Mouse (Mus musculus) urinary bladder, postnatal 4 days (tissue): ENCODE measurements around the gene Hhip.

ENCODE experiments used
- DNase-seq, 2 experiments: peaks; one replicate each; pipeline ENCODE4 v3.0.0; 2021 to 2022; ENCODE audit warnings: low spot score in 2 of 2

Gene Hhip

GRCm38 (mm10) chr8:80057198-80058174 lies at the start of gene Hhip:
Gene Hhip, minus strand, starts transcription at chr8:80058006.
- peak in 1 of 2 experiments; percentile 33 for DNase-seq

DNA sequence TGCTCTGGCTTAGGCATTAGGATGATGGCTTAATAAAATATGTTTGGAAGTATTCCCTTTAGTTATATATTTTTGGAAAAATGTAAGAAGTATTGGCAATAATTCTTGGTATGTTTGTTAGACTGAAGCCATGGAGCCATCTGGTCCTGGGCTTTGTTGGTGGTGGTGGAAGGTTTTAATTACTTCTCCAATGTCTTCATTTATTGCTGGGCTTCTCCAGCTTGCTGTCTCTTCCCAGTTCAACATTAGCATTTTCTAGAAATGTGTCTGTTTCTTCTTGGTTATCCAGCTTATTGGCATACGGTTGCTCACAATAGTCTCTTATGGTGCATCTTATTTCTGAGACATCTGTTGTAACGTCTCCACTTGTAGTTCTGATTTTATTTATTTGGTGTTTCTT lies 29.2 kb upstream of the Hhip start:
- DNase-seq = no peak

DNA sequence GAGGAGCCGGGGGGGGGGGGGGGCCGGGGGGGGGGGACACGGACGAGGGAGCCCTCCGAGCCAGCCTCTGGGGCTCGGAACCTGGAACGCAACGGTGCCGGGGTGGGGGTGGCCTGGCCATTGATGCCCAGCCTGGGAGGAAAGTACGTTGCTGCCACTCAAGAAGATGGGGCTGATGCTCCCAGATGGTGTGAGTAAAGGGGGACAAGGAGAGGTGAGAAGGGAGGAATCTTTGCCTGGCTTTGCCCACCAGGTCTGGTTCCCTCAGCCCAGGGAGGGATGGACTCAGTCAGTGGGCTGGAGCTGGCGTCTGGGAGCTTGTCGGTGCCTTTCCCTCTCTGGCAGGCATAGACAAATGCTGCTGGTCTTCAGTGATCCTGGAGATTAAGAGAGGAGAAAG lies 387 bp upstream of the Hhip start:
- DNase-seq = no peak

DNA sequence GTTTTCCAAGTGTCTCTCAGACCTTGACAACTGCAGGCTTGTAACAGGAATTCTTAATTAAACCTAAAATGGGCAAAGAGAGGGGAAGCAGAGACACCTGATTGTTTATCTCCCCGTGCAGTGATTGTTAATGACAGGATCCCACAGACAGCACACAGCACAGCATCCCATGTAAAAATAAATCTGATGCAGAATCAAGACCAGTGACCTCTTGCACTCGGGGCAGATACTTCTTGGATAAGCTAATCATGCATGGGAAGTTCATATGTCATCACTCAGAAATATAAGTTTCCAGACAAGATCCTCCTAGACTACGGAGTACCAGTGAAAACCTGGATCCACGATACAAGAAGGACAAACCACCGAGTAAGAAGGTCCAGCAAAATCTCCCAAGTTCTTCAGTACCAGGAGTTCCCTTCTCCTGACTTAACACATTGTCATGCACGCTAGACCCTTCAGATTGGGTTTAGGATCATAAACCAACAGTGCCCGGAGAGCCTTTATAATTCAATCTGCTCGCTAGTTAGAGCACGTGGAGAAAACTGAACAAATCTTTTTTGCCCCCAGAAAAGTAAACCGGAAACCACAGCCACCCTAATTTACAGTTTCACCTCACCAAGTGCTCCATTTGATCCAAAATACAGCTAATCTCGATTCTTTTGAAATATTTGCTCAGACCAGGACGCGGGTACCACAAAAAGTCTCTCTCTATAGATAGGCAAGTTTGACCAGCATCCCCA lies 1.3 kb downstream of the Hhip start:
- no peak for DNase-seq

DNA sequence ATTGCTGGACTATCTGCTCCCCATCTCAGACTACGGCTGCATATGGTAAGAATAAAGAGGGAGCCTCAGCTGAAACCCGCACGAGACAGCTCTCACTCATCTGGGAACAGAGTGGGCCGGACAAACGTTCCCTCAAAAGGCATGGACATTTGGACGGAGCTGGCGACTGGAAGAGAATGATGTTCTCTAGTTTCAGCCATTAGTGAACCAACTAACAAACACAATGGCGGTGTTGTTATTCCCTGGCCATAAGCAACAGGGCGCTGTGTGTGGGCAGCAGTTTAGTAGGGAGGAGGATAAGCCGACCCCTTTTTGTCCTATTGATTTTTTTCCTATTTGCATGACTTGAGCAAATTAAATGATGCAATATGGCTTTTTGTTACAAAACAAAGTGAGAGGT lies 2.0 kb downstream of the Hhip start:
- no peak for DNase-seq

GRCm38 (mm10) chr8:80055094-80055493 lies 2.7 kb downstream of the Hhip start:
- no peak for DNase-seq

DNA sequence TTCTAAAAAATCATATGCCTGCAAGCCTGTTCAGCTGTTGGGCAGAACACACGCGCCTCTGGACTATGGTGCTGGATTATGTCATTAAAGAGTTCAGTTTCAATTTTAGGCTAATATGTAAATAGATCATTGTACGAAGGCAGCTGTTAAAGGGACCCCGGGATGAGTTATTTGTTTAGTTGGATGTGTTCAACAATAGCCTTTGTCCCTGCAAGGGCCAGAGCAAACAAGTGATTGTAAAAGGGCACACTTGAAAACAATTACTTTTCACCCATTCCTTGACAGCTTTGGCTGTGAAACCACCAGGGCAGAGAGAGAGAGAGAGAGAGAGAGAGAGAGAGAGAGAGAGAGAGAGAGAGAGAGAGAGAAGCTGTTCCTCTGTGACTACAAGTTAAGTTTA lies 3.6 kb downstream of the Hhip start:
- DNase-seq = no peak

DNA sequence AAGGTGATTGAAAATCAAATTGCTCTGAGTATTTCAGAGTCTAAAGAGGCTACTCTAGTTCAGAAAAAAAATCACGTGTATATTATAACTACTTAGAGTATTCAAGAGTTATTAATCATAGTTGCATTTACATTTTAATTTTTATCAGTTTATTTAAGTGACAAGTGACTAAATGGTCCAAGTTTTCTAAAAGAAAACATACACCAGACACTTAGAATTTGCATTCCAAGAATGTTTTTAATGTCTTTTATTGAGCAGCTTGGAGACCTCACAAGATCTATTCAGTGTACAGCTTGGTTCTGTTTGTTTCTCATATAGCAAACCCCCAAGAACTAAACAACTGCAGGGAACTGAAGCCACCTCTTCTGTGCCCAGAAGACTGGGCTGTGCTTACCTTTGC lies 5.0 kb downstream of the Hhip start:
- no peak for DNase-seq

- DNase-seq = no peak
Observed at GRCm38 (mm10) chr8:80051494-80051893, 6.3 kb downstream of the Hhip start.

DNA sequence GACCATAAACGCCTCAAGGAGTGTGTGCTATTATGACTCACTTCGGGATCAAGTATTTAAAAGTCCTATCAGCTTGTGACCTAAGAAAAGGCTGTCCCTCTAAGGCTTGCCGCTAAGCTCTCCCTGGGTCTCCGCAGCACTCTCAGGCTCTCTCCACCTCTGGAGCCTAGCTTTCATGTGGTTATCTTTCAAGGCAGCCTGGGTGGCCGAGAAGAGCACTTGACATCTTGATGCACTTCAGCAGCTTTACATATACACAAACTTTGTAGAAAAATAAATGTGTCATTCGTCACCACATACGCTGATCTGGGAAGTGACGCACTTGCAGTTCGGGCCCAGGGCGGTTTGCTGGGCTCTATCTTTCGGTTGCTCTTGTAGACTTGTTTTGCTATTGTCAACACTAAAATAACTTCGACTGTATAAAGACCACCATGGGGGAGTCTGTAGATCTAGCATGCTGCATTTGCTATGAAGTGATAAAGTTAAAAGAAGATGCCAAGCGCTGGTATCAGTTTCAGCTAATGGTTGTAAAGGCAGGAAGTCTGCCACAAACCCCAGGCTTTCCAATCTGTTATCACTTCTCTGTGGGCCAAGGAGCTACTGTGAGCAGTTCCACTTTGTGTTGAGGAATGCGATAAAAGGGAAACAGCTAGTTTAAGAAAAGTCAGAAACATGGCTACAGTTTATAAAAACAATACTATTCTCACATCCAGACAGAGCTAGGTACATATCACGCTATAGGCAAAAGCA lies 8.4 kb downstream of the Hhip start:
- DNase-seq = no peak

DNA sequence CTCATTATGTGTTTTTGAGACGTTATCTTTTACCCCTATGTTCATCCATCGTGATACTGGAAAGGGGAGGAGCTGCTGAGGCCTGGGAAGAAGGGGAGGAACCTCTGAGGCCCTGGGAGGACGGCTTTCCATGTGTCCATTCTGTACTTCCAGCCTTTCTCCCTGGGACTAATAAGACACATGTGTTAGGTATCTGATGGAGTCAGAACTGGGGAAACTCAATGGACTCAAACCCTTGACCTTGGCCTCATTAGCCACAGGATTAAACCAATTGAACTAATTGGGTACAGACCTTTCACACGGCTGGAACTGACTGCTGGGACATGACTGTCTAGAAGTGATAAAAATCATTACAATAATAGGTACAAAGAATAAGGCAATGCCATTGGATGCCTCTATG lies 9.6 kb downstream of the Hhip start:
- no peak for DNase-seq

DNA sequence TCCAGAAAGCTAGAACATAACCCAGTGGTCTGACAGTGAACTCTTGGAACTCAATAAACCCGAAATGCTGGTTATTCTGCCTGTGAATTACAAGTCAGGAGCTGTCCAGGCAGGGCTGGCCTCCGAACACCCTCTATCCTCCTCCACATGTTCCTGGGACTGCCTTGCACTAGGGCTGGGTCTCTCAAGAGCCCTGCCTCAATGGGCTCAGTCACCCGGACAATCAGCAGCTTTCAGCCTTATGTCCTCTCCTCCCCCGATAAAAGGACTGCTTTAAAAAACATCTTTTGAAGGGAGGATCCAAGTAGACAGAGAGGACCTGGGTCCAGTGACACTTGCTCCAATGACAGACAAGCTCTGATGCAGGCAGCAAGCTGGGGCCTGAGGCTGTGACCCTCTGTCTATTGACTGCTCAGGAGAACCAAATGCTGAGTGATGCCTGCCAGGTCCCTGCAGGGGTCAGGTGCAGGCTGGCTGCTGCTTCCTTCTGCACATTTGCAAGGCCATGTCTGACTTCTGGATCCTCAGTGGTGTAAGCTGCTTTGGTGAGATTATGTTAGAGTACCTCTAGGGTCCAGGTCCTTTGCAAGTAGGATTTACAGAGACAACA lies 20.1 kb downstream of the Hhip start:
- DNase-seq = no peak

DNA sequence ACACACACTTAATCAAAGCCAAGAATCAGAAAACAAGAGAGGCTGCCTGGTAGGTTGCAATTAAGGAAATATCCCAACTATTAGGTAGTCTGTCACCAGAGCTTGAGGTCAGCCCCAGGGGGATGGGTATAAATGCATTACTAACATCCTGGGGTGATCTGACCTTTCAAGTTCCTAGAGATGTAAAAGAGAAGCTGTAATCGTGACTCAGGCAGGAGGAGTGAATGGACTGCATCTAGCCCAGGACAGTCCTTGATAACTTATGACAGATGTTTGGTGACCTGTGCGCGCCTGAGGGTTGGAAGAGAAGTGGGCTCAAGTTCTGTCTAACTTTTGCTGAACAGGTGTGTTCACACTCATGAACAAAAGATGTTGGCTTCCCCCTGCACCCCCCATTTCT lies 25.2 kb downstream of the Hhip start:
- no peak for DNase-seq

DNA sequence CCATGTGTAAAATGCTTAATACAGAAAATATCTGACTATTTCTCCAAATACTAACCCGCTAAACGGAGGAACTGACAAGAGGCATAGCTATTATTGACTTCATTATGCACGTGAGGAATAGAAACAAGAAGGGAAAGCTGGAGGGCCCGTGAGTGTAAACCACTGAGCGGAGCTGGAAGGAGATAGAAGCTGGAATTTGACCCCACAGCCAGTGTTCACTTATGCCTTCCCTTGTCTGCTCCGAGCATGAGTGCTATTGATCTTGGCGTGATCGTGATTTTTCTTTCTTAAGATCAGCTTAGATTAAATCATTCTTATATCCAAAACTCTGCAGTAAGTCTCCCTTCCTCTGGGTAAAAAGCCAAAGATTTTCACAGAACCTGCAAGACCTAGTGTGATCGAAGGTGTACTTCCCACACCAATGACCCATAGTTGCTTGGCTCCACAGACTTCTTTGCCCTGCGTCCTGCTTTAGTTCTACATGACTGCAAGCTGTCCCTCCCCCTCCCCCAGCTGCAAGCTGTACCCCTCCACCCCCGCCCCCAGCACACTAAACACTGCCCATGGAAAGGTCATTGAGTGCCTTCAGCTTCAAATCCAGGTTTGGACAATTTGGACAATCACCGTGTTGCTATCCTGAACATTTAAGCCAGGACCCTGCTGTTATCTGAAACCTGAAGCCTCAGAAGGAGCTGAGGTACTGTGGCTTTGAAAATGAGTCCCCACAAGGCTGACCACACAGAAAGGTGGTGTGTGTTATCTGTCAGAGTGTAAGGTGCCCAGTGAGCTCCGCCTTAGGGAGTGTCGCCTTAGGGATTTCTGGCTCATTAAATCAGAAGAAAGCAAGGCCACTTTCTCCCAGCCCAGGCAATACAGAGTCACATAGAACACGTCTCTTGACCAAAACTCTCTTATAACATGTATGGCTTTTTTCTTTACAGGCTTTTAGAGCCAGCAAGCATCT lies 26.2 kb downstream of the Hhip start:
- no peak for DNase-seq

DNA sequence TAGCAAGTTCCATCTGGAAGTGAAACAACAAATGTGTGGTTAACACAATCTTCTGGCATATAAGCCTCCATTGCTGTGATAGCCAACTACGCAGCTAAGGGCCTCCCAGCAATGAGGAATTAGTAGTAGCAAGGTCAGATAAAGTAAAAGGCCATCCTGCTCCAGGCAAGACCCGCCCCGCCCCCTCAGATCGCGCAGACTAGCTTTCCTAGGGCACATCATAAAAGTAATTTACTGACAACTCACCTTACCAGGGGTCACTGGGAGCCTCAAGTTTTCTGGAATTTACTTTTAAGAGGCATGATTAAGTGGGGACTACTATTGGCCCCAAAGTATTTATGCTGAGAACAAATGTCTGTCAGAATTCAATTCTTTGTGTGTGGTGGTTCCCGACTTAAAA lies 28.2 kb downstream of the Hhip start:
- DNase-seq = no peak

- DNase-seq = no peak
Observed at GRCm38 (mm10) chr8:80020469-80020868, 37.3 kb downstream of the Hhip start.

GRCm38 (mm10) chr8:80015818-80016217 lies 42.0 kb downstream of the Hhip start:
- DNase-seq = no peak

DNA sequence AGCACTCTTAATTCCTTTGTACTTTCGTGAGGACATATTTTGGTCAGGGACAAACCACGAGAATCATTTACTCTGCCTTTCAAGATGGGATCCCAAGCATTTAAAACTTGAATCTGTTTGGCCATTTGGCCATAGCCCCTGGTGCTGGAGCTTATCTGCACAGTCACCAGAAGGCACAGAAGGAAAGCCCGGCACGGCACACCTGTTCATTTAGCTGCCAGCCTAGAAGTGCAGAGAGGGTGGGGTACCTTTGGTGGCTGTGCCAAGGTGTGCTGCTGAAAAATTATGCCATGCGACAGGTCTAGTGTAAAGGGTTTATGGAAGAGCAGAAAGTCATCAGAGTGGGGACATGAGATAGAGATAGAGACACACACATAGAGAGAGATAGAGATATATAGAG lies 53.4 kb downstream of the Hhip start:
- DNase-seq = no peak

DNA sequence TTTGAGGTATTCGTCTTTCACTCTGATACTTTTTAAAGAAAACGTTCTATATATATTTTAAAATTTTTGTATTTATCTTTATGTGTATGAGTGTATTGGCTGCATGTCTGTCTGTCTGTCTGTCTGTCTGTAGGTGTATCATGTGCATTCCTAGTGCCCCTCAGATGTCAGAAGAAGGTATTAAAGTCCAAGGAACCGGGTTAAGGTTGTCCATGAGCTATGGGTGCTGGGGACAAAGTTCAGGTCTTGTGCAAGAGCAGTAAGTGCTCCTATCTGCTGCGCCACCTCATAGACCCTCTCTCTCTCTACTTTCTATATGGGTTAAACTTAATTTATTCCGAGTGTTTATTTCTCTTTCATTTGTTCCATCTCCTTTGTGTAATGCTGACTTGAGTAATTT lies 55.5 kb downstream of the Hhip start:
- DNase-seq = no peak

DNA sequence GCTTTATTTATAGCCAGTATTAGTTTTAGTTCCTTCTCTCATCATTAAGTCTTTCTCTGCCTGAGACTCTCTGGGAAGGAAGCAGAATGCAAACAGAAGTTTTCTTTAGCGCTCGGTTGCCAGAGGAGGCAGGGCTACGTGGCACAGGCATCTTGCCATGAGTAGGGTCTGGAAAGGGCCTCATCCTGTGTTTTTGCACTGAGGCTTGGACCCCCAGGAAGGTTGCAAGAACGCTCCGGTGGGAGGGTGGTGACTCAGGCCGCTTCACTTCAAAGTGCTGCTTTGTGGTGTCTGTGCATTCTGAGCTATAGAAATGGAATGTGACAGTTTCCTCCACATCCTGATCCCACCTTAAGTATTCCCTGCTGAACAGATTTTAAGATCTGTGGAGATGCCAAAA lies 62.7 kb downstream of the Hhip start:
- no peak for DNase-seq

DNA sequence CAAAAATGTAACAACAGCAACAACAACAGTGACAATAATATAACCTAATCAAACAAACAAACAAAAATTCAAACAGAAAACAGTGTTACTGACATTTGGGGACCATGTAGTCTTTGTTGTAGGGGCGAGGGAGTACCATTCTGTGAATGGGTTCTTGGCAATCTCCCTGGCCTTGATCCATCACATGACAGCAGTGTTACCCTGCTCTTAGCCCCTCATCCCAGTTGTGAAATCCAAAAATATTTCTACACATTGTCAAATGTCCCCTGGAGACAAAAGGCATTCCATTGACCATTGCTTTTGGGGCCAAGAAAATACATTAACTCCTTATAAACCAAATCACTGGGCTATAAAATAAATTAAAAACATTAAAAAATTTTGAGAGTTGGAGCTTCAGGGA lies 64.3 kb downstream of the Hhip start:
- no peak for DNase-seq
